Mouse (Mus musculus): Measurements from ENCODE around the gene Mccc1. TPM values are rescaled to one million over a fixed set of nuclear protein-coding genes. Genes with fewer than 3 reads are reported as not detected.

Mccc1 gene
- polyA plus RNA-seq, 1 experiment from 2014 or later, result 37.6 TPM

DNA sequence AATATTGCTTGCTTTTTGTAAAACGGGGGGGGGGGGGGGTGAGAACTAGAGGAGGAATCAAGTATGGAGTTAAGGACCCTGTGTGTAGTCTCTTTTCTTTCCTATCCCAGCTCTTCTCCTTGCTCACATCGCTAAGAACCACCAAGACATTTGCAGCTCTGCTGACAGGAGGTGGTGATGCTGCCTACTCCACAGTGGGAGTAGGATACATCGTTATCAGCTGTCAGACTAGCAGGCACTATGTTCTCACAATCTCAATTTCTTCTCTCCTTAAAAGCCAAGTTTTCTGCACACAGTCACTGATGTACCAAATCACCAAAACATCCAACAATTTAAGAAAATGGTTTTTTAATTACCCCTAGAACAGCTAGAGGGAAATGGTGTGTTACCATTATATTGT lies 71.1 kb downstream of the Mccc1 start:
- 79% methylated on average over 3 of the region's 3 CpGs for WGBS

DNA sequence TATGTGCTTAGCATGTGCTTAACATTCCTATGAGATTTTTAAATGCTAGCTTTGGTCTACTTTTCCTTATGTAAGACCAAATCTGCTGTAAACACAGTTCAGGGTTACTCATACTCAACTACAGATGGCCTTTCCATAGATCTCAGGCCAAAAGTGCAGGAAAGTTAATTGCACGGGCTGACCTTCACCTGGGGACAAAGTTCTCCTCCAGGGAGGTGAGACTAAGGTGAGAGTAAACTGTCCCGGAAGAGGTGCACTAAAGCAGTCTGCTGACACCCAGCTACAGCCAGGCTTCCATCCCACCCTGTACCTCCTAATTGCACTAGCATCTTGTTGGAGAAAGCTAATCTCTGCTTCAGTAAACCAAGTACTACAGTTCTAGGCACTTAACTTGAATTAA lies 74.6 kb downstream of the Mccc1 start:
- WGBS, result 92% methylated on average over 2 of the region's 2 CpGs
- DNase-seq (ENCODE audit: low spot score), result no peak
- Histone ChIP-seq H3K4me1 (peaks cover 16% of the 10 kb centered on the region), H3K36me3 (no peaks in the 10 kb centered on the region), H3K4me3 (no peak overlapping the region), H3K27ac (replicated peaks) (no peak overlapping the region), H3K9me3 (replicated peaks) (no peaks in the 10 kb centered on the region), H3K27me3 (ENCODE audit: low read depth, poor library complexity, severe bottlenecking) (no peaks in the 10 kb centered on the region)

More for the DNA sequence above, 71.1 kb downstream of the Mccc1 start:
- H3K4me1 ChIP-seq, result peaks cover 33% of the 10 kb centered on the region
- H3K9me3 ChIP-seq (replicated peaks), result no peaks in the 10 kb centered on the region
- no peak for DNase-seq (ENCODE audit: low spot score)
- H3K36me3 ChIP-seq, result no peaks in the 10 kb centered on the region
- H3K4me3 ChIP-seq, result no peak overlapping the region
- H3K27ac ChIP-seq (replicated peaks), result no peak overlapping the region
- H3K27me3 ChIP-seq (ENCODE audit: low read depth, poor library complexity, severe bottlenecking), result no peaks in the 10 kb centered on the region

DNA sequence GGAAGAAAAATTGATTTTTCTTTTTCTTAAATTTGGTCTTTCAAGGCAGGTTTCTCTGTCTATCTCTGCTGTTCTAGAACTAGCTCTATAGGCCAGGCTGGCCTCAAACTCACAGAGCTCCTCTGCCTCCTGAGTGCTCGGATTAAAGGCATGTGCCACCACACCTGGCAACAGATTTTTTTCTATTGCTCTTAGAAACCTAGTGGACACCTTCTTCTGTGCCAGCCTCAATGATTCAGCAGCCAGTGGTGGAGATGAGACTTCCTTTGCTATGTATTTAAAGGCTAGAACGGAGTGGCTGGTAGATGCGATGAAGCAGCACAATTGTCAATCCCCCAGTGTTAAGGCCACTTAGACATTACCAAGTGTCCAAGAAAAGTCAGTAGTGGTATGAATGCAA lies 76.5 kb downstream of the Mccc1 start:
- Histone ChIP-seq H3K36me3 (peaks cover 8% of the 10 kb centered on the region), H3K4me3 (no peak overlapping the region), H3K4me1 (peaks cover 4% of the 10 kb centered on the region; the same call in 1 of the 2 replicates), H3K27me3 (ENCODE audit: low read depth, poor library complexity, severe bottlenecking) (no peaks in the 10 kb centered on the region), H3K27ac (replicated peaks) (no peak overlapping the region), H3K9me3 (replicated peaks) (no peaks in the 10 kb centered on the region)
- 77% methylated on average over 3 of the region's 3 CpGs for WGBS
- DNase-seq (ENCODE audit: low spot score), result no peak

DNA sequence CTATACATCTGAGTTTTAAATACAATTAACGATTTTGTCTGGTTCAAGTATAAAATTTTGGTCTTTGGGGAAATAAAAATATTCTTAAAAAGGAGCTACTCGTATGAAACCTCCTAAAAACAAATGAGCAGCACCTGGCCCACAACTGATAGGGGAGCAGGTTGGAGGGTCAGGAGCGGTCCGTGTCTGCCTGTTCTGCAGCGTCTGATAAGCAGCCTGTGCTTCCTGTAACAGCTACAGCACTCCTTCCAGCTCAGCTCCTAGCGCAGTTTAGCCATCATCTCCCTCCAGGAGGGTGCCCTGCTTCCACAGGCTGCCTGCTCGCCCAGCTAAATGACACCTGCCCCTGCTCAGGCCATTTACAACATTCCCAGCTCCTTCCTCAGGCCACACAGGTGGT lies 77.0 kb downstream of the Mccc1 start:
- 72% methylated on average over 7 of the region's 7 CpGs for WGBS
- Histone ChIP-seq H3K27ac (replicated peaks) (0 out of 2 replicates have a peak overlapping the region, but pooled peaks have one; percentile 46), H3K27me3 (ENCODE audit: low read depth, poor library complexity, severe bottlenecking) (no peaks in the 10 kb centered on the region), H3K4me3 (no peak overlapping the region), H3K36me3 (peaks cover 12% of the 10 kb centered on the region), H3K4me1 (peaks cover 4% of the 10 kb centered on the region; the same call in 1 of the 2 replicates), H3K9me3 (replicated peaks) (no peaks in the 10 kb centered on the region)
- no peak for DNase-seq (ENCODE audit: low spot score)

DNA sequence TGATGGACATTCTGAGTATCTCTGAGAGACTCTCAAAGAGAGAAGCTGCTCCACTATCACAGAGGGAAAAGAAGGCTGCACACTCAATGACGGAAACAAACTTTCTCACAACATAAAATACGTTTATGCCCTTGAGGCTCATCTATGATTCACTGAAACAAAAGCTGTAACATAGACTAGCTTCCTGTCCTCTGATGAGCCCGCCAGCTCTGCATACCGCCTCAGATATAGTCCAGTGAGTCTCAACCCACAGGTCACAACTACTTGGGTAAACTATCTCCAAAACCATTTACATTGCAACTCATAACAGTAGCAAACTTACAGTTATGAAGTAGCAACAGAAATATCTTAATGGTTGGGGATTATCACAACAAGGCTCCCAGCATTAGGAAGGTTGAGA lies 78.0 kb downstream of the Mccc1 start:
- no peak for DNase-seq (ENCODE audit: low spot score)
- 89% methylated on average over 4 of the region's 4 CpGs for WGBS

DNA sequence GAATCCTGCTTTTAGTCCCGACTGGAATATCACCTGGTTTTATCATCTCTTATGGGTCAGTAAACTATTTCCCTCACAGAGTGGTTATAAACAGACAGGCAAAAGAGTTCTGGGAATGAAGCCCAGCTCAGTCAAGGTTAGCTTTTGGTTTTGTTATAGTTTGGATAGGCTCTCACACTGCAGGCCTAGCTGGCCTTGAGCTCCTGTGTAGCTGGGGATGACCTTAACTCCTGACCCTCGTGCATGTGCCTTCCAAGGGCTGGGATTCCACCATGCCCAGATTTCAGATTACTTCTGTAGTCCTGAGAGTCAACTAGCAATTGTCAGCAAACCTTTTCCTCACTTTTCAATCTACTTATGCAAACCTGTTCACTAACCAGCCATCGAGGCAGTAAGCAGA lies 82.2 kb downstream of the Mccc1 start:
- peaks cover 61% of the 10 kb centered on the region for H3K36me3 ChIP-seq
- 89% methylated on average over 3 of the region's 3 CpGs for WGBS
- no peaks in the 10 kb centered on the region for H3K27me3 ChIP-seq (ENCODE audit: low read depth, poor library complexity, severe bottlenecking)
- no peak overlapping the region for H3K27ac ChIP-seq (replicated peaks)
- H3K4me3 ChIP-seq, result no peak overlapping the region
- H3K9me3 ChIP-seq (replicated peaks), result no peaks in the 10 kb centered on the region; the same call in 1 of the 2 replicates
- H3K4me1 ChIP-seq, result peaks cover 4% of the 10 kb centered on the region; the same call in 1 of the 2 replicates
- DNase-seq (ENCODE audit: low spot score), result no peak

More for the DNA sequence above, 78.0 kb downstream of the Mccc1 start:
- no peak overlapping the region for H3K4me3 ChIP-seq
- peaks cover 4% of the 10 kb centered on the region; the same call in 1 of the 2 replicates for H3K4me1 ChIP-seq
- H3K9me3 ChIP-seq (replicated peaks), result no peaks in the 10 kb centered on the region
- H3K27ac ChIP-seq (replicated peaks), result no peak overlapping the region
- no peaks in the 10 kb centered on the region for H3K27me3 ChIP-seq (ENCODE audit: low read depth, poor library complexity, severe bottlenecking)
- H3K36me3 ChIP-seq, result peaks cover 22% of the 10 kb centered on the region

Other genes with a start within 250 kb of the Mccc1 start
- gene Atp11b, start 246.6 kb downstream of the Mccc1 start, polyA plus RNA-seq (2016; fragmentation: Nextera tagmentation; extraction: Ambion mirVana), result 25.0 and 26.4 TPM in 2 replicates
- gene Dcun1d1, start 63.2 kb downstream of the Mccc1 start, polyA plus RNA-seq (2016; fragmentation: Nextera tagmentation; extraction: Ambion mirVana), result 106 and 110 TPM in 2 replicates
- not detected in 2 replicates for gene Ccdc144b, start 52.9 kb upstream of the Mccc1 start, polyA plus RNA-seq (2016; fragmentation: Nextera tagmentation; extraction: Ambion mirVana)
- gene Acad9, start 65.3 kb upstream of the Mccc1 start, polyA plus RNA-seq (2016; fragmentation: Nextera tagmentation; extraction: Ambion mirVana), result 97.5 and 99.5 TPM in 2 replicates
- gene D3Ertd254e, start 150.3 kb upstream of the Mccc1 start, polyA plus RNA-seq (2016; fragmentation: Nextera tagmentation; extraction: Ambion mirVana), result 9.1 and 10.5 TPM in 2 replicates
- gene Qrfpr, start 221.6 kb upstream of the Mccc1 start, polyA plus RNA-seq (2016; fragmentation: Nextera tagmentation; extraction: Ambion mirVana), result 0.11 TPM in 1 of 2 replicates, not detected in the other

Data from midbrain, embryonic 10.5 days (tissue).